Mouse (Mus musculus): ENCODE data around the gene Zfp663. TPM values are rescaled to one million over a fixed set of nuclear protein-coding genes. Genes with fewer than 3 reads are reported as not detected.
A peak's percentile ranks its signal among the peaks of the same experiment; 100 is the strongest.

Gene Zfp663
- polyA plus RNA-seq, 2 experiments, result 0.03 to 0.08 TPM

- Histone ChIP-seq H3K27me3 (ENCODE audit: control insufficient read depth, insufficient read depth, low read length) (no peaks in the 10 kb centered on the region), H3K4me2 (ENCODE audit: low read depth) (no peak overlapping the region), H3K27ac (no peak overlapping the region), H3K9me3 (ENCODE audit: control insufficient read depth, low read length) (no peaks in the 10 kb centered on the region), H3K4me3 (ENCODE audit: insufficient read depth in 1 of 2, low read depth in 2 of 2, low read length in 2 of 2) (no peak overlapping the region), H3K9ac (replicated peaks) (no peak overlapping the region), H3K36me3 (replicated peaks; ENCODE audit: control insufficient read depth, insufficient read depth, low read depth) (no peaks in the 10 kb centered on the region), H3K4me1 (replicated peaks; ENCODE audit: control insufficient read depth in 2 of 2, insufficient read depth in 2 of 2, low read length in 1 of 2) (no peaks in the 10 kb centered on the region)
- no peak for ATAC-seq (ENCODE audit: insufficient read depth)
- DNase-seq (ENCODE audit: low read depth in 3 of 3, low spot score in 3 of 3), result no peak
- 27% methylated on average over 3 of the region's 3 CpGs for WGBS (ENCODE audit: insufficient replicate concordance)
- TF ChIP-seq CTCF (IDR thresholded peaks at IDR 0.05; ENCODE audit: low read depth) (peak; percentile 61), EP300 (IDR thresholded peaks at IDR 0.05; ENCODE audit: low read depth) (no peak)
Observed at GRCm38 (mm10) chr2:165337191-165337590, 31.3 kb downstream of the Zfp663 start.

- DNase-seq (ENCODE audit: low read depth in 3 of 3, low spot score in 3 of 3) (no peak), ATAC-seq (ENCODE audit: insufficient read depth) (peak; percentile 26; the same call in 1 of the 2 replicates)
- H3K4me3 ChIP-seq (ENCODE audit: insufficient read depth in 1 of 2, low read depth in 2 of 2, low read length in 2 of 2), result no peak overlapping the region
- H3K4me1 ChIP-seq (replicated peaks; ENCODE audit: control insufficient read depth in 2 of 2, insufficient read depth in 2 of 2, low read length in 1 of 2), result peaks cover 0 to 2% of the 10 kb centered on the region in 2 experiments; a peak in 2 of 4 replicates
- TF ChIP-seq EP300 (IDR thresholded peaks at IDR 0.05; ENCODE audit: low read depth) (no peak), CTCF (IDR thresholded peaks at IDR 0.05; ENCODE audit: low read depth) (no peak)
- H3K9ac ChIP-seq (replicated peaks), result no peak overlapping the region
- H3K27ac ChIP-seq, result no peak overlapping the region
- no peaks in the 10 kb centered on the region for H3K36me3 ChIP-seq (replicated peaks; ENCODE audit: control insufficient read depth, insufficient read depth, low read depth)
- WGBS (ENCODE audit: insufficient replicate concordance), result 38% methylated on average over 14 of the region's 14 CpGs
- H3K4me2 ChIP-seq (ENCODE audit: low read depth), result no peak overlapping the region
- H3K9me3 ChIP-seq (ENCODE audit: control insufficient read depth, low read length), result no peaks in the 10 kb centered on the region
- no peaks in the 10 kb centered on the region for H3K27me3 ChIP-seq (ENCODE audit: control insufficient read depth, insufficient read depth, low read length)
Observed at GRCm38 (mm10) chr2:165332610-165333210, 35.8 kb downstream of the Zfp663 start.

GRCm38 (mm10) chr2:165329703-165330102 is 38.8 kb downstream of the Zfp663 start:
- DNase-seq (ENCODE audit: low read depth in 3 of 3, low spot score in 3 of 3), result no peak
- no peaks in the 10 kb centered on the region for H3K27me3 ChIP-seq (ENCODE audit: control insufficient read depth, insufficient read depth, low read length)
- H3K4me3 ChIP-seq (ENCODE audit: insufficient read depth in 1 of 2, low read depth in 2 of 2, low read length in 2 of 2), result no peak overlapping the region
- 0% methylated on average over 3 of the region's 3 CpGs for WGBS (ENCODE audit: insufficient replicate concordance)
- H3K27ac ChIP-seq, result no peak overlapping the region
- H3K36me3 ChIP-seq (replicated peaks; ENCODE audit: control insufficient read depth, insufficient read depth, low read depth), result no peaks in the 10 kb centered on the region
- H3K9me3 ChIP-seq (ENCODE audit: control insufficient read depth, low read length), result no peaks in the 10 kb centered on the region
- no peak for ATAC-seq (ENCODE audit: insufficient read depth)
- H3K4me1 ChIP-seq (replicated peaks; ENCODE audit: control insufficient read depth in 2 of 2, insufficient read depth in 2 of 2, low read length in 1 of 2), result peaks cover 14 to 16% of the 10 kb centered on the region in 2 experiments
- no peak overlapping the region for H3K4me2 ChIP-seq (ENCODE audit: low read depth)
- H3K9ac ChIP-seq (replicated peaks), result no peak overlapping the region
- TF ChIP-seq EP300 (IDR thresholded peaks at IDR 0.05; ENCODE audit: low read depth) (no peak), CTCF (IDR thresholded peaks at IDR 0.05; ENCODE audit: low read depth) (no peak)

- DNase-seq (ENCODE audit: low read depth in 3 of 3, low spot score in 3 of 3), result no peak
- no peak overlapping the region for H3K4me2 ChIP-seq (ENCODE audit: low read depth)
- H3K9me3 ChIP-seq (ENCODE audit: control insufficient read depth, low read length), result no peaks in the 10 kb centered on the region
- H3K27ac ChIP-seq, result no peak overlapping the region
- WGBS (ENCODE audit: insufficient replicate concordance), result 61% methylated on average over 5 of the region's 5 CpGs
- peaks cover 14 to 16% of the 10 kb centered on the region in 2 experiments for H3K4me1 ChIP-seq (replicated peaks; ENCODE audit: control insufficient read depth in 2 of 2, insufficient read depth in 2 of 2, low read length in 1 of 2)
- no peak overlapping the region for H3K9ac ChIP-seq (replicated peaks)
- no peaks in the 10 kb centered on the region for H3K36me3 ChIP-seq (replicated peaks; ENCODE audit: control insufficient read depth, insufficient read depth, low read depth)
- no peak overlapping the region for H3K4me3 ChIP-seq (ENCODE audit: insufficient read depth in 1 of 2, low read depth in 2 of 2, low read length in 2 of 2)
- no peak for TF ChIP-seq CTCF (IDR thresholded peaks at IDR 0.05; ENCODE audit: low read depth)
- no peak for TF ChIP-seq EP300 (IDR thresholded peaks at IDR 0.05; ENCODE audit: low read depth)
- H3K27me3 ChIP-seq (ENCODE audit: control insufficient read depth, insufficient read depth, low read length), result no peaks in the 10 kb centered on the region
- no peak for ATAC-seq (ENCODE audit: insufficient read depth)
Observed at GRCm38 (mm10) chr2:165328746-165329145, 39.8 kb downstream of the Zfp663 start.

GRCm38 (mm10) chr2:165327386-165327785 is 41.1 kb downstream of the Zfp663 start:
- DNase-seq (ENCODE audit: low read depth in 3 of 3, low spot score in 3 of 3), result no peak
- TF ChIP-seq EP300 (IDR thresholded peaks at IDR 0.05; ENCODE audit: low read depth), result no peak
- no peak for TF ChIP-seq CTCF (IDR thresholded peaks at IDR 0.05; ENCODE audit: low read depth)
- Histone ChIP-seq H3K9me3 (ENCODE audit: control insufficient read depth, low read length) (no peaks in the 10 kb centered on the region), H3K36me3 (replicated peaks; ENCODE audit: control insufficient read depth, insufficient read depth, low read depth) (no peaks in the 10 kb centered on the region), H3K4me2 (ENCODE audit: low read depth) (peak overlapping the region; percentile 94), H3K9ac (replicated peaks) (no peak overlapping the region), H3K4me1 (replicated peaks; ENCODE audit: control insufficient read depth in 2 of 2, insufficient read depth in 2 of 2, low read length in 1 of 2) (peaks cover 14 to 22% of the 10 kb centered on the region in 2 experiments), H3K4me3 (ENCODE audit: insufficient read depth in 1 of 2, low read depth in 2 of 2, low read length in 2 of 2) (peak overlapping the region in 1 of 2 experiments; percentile 75; a peak in 2 of 4 replicates), H3K27ac (no peak overlapping the region), H3K27me3 (ENCODE audit: control insufficient read depth, insufficient read depth, low read length) (no peaks in the 10 kb centered on the region)
- WGBS (ENCODE audit: insufficient replicate concordance), result 47% methylated on average over 7 of the region's 7 CpGs
- no peak for ATAC-seq (ENCODE audit: insufficient read depth)

Data from liver, embryonic 14.5 days (tissue).